Mouse (Mus musculus) heart, embryonic 13.5 days (tissue): ENCODE results near the gene Olfr1193. TPM values are rescaled to one million over a fixed set of nuclear protein-coding genes. Genes with fewer than 3 reads are reported as not detected.
"Not testable (repeated sequence)": the region's sequence is repeated elsewhere in the genome, so short reads cannot be mapped to it uniquely, and the experiment has no call there.

Experiments
- ATAC-seq: fragments of 200-750 bp; cut with Nextera tagmentation; 2 replicates; pipeline ENCODE4 v1.8.0; 2017; ENCODE audit warnings: moderate TSS enrichment; ENCODE audit not compliant: insufficient number of reproducible peaks, low FRiP score, low TSS enrichment; ENCODE audit errors: extremely low read depth
- H3K27ac ChIP-seq: fragments of 300-500 bp; sonication (generic); replicated peaks from 2 replicates; pipeline ENCODE4 v1.5.1; 2015; ENCODE audit warnings: moderate library complexity, mild to moderate bottlenecking, inconsistent platforms
- H3K27me3 ChIP-seq: fragments of 300-500 bp; sonication (generic); replicated peaks from 2 replicates; pipeline ENCODE4 v1.6.1; 2015; ENCODE audit warnings: mild to moderate bottlenecking, inconsistent platforms
- H3K36me3 ChIP-seq: fragments of 300-500 bp; sonication (generic); 2 replicates; pipeline ENCODE4 v1.6.1; 2015; ENCODE audit warnings: mild to moderate bottlenecking, inconsistent platforms
- H3K4me1 ChIP-seq: fragments of 300-500 bp; sonication (generic); 2 replicates; pipeline ENCODE4 v1.6.1; 2015; ENCODE audit warnings: inconsistent platforms
- H3K4me2 ChIP-seq: fragments of 300-500 bp; sonication (generic); 2 replicates; pipeline ENCODE4 v1.6.1; 2015; ENCODE audit warnings: inconsistent platforms, mild to moderate bottlenecking, moderate library complexity
- H3K4me3 ChIP-seq: fragments of 300-500 bp; sonication (generic); 2 replicates; pipeline ENCODE4 v1.5.1; 2015; ENCODE audit warnings: moderate library complexity, mild to moderate bottlenecking, inconsistent platforms
- H3K9ac ChIP-seq: fragments of 300-500 bp; sonication (generic); 2 replicates; pipeline ENCODE4 v1.6.1; 2015; ENCODE audit warnings: inconsistent platforms, mild to moderate bottlenecking, moderate library complexity
- H3K9me3 ChIP-seq: fragments of 300-500 bp; sonication (generic); 2 replicates; pipeline ENCODE4 v1.6.1; 2016; ENCODE audit warnings: inconsistent platforms
- WGBS: fragments of 180-500 bp; shearing (Covaris S2); methylation state at CpG from one replicate; pipeline ENCODE4 v1.1.7; 2015; ENCODE audit warnings: mixed read lengths; 5-methylcytosine and 5-hydroxymethylcytosine counted together
- polyA plus RNA-seq: library from polyadenylated mRNA; unstranded; fragments of >200 nt; fragmentation: Nextera tagmentation; extraction: Ambion mirVana; gene quantifications from 2 replicates; pipeline ENCODE4 v1.2.1, GENCODE M21; 2015

Gene Olfr1193
- polyA plus RNA-seq: not detected in 2 replicates

DNA sequence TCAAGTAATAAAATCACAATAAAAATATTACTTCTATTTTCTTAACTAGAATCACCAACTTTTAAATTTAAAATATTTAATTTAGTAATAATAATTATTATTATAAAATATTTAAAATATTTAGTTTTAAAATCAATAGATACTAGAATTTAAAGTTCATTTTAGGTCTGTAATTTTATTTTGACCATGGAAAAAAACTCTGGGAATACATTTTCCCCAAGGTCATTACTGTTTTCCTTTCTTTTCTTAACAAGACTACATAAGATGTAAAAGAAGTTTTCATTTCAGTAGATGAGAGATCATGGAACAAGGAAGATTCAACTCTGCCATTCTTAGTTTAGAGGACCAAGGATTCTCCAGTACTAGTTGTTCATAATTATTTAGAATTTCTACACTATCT, at the start of gene Olfr1193:
Gene Olfr1193, plus strand, starts transcription at position 301 of the 400 bp plus-strand sequence.
- not testable (repeated sequence) for ATAC-seq, H3K27ac ChIP-seq, H3K9ac ChIP-seq, H3K36me3 ChIP-seq, H3K27me3 ChIP-seq, H3K4me2 ChIP-seq, H3K4me1 ChIP-seq, H3K4me3 ChIP-seq, H3K9me3 ChIP-seq

DNA sequence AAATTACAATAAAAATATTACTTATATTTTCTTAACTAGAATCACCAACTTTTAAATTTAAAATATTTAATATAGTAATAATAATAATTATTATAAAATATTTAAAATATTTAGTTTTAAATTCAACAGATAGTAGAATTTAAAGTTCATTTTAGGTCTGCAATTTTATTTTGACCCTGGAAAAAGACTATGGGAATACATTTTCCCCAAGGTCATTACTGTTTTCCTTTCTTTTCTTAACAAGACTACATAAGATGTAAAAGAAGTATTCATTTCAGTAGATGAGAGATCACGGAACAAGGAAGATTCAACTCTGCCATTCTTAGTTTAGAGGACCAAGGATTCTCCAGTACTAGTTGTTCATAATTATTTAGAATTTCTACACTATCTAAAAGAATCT, 35.2 kb upstream of the Olfr1193 start, which contains the start of gene Olfr1191-ps1:
Gene Olfr1191-ps1, plus strand, starts transcription at position 301 of the 400 bp plus-strand sequence.
- H3K27me3 ChIP-seq, H3K9me3 ChIP-seq, H3K4me2 ChIP-seq, ATAC-seq, H3K4me1 ChIP-seq, H3K27ac ChIP-seq, H3K4me3 ChIP-seq, H3K9ac ChIP-seq, H3K36me3 ChIP-seq: not testable (repeated sequence)
- WGBS: 73% methylated on average over 1 of the region's 1 CpGs

DNA sequence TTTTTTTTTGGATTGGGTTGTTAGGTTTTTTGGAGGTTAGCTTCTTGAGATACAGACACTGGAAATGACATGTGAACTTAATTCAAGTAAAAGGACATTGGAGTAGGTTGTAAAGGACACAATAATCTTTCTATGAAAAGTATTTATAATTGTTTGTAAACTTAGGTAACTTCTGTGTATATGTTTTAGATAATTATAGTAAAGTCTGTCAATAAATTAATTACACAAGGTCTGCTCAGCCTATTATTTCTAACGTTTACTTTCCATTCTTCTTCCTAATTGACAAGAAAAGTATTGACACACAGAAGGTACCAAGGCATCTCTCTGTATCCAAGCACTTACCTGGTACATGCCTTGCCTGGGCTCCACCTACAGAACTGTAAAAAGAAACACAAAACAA, 27.2 kb upstream of the Olfr1193 start, which contains the start of gene Olfr1192-ps1:
Gene Olfr1192-ps1, plus strand, starts transcription at position 301 of the 400 bp plus-strand sequence.
- Histone ChIP-seq H3K27me3 (no peaks in the 10 kb centered on the region), H3K9me3 (no peaks in the 10 kb centered on the region), H3K4me1 (no peaks in the 10 kb centered on the region), H3K9ac (no peak within 1 kb of the TSS), H3K27ac (no peak within 1 kb of the TSS), H3K36me3 (no peaks in the 10 kb centered on the region), H3K4me3 (no peak within 1 kb of the TSS), H3K4me2 (no peak within 1 kb of the TSS)
- 23% methylated on average over 1 of the region's 1 CpGs for WGBS
- ATAC-seq: no peak

DNA sequence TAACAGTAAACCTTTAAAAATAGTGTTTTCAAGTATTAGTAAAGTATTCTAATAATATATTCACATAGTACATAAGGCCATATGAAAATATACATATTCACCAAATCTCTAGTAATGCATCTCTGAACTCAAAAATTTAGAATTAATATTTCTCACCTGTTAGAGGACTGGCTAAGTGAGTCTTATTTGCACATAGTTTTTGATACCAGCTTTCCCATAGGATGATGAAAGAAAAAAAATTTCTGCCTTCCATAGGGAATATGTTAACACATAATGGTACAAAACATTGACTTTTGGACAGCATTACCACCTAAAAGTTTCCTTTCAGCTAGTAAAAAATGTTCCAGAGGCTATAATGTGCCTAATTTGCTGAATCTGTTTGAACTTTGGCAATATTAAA, 13.7 kb downstream of the Olfr1193 start, which contains the start of gene Olfr1195:
Gene Olfr1195, minus strand, starts transcription at position 101 of the 400 bp plus-strand sequence.
- Histone ChIP-seq H3K9me3 (peaks cover 6% of the 10 kb centered on the region), H3K4me2 (no peak within 1 kb of the TSS), H3K27me3 (no peaks in the 10 kb centered on the region), H3K9ac (no peak within 1 kb of the TSS), H3K27ac (no peak within 1 kb of the TSS), H3K4me3 (no peak within 1 kb of the TSS), H3K4me1 (no peaks in the 10 kb centered on the region), H3K36me3 (no peaks in the 10 kb centered on the region)
- ATAC-seq: no peak

DNA sequence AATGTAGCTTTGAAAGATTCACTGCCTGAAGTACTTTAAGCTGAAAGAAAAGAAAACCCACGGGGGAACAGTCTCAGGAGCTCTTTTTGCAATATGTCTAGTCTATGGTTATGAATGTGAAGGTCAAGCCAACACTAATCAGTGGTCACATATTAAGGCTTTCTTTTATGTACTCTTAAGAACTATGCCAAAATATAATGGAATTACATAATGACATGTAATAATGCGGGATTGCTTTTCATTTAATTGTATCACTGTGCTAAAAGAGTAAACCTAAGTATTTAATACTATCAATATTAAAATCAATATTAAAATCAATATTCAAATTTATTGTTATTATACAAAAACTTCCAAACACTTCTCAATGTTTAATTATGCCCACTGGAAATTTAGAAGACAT, 29.1 kb downstream of the Olfr1193 start, which contains the start of gene Olfr1196:
Gene Olfr1196, minus strand, starts transcription at position 101 of the 400 bp plus-strand sequence.
- no peak within 1 kb of the TSS for H3K27ac ChIP-seq
- no peak for ATAC-seq
- H3K36me3 ChIP-seq: no peaks in the 10 kb centered on the region
- no peak within 1 kb of the TSS for H3K9ac ChIP-seq
- H3K4me3 ChIP-seq: no peak within 1 kb of the TSS
- H3K27me3 ChIP-seq: no peaks in the 10 kb centered on the region
- no peaks in the 10 kb centered on the region for H3K9me3 ChIP-seq
- WGBS: 71% methylated on average over 2 of the region's 2 CpGs
- no peaks in the 10 kb centered on the region for H3K4me1 ChIP-seq
- H3K4me2 ChIP-seq: no peak within 1 kb of the TSS

Other genes starting within 250 kb of the Olfr1193 start
- gene Olfr1181, start 249.5 kb upstream of the Olfr1193 start, polyA plus RNA-seq: not detected in 2 replicates
- gene Gm13757, start 226.5 kb upstream of the Olfr1193 start, polyA plus RNA-seq: not detected in 2 replicates
- gene Olfr1183, start 220.8 kb upstream of the Olfr1193 start, polyA plus RNA-seq: not detected in 2 replicates
- not detected in 2 replicates for gene Olfr1184, start 192.0 kb upstream of the Olfr1193 start, polyA plus RNA-seq
- gene Olfr1185-ps1, start 182.3 kb upstream of the Olfr1193 start, polyA plus RNA-seq: not detected in 2 replicates
- gene Olfr1186, start 157.1 kb upstream of the Olfr1193 start, polyA plus RNA-seq: not detected in 2 replicates
- not detected in 2 replicates for gene Olfr1188, start 118.7 kb upstream of the Olfr1193 start, polyA plus RNA-seq
- not detected in 2 replicates for gene Olfr1189, start 89.2 kb upstream of the Olfr1193 start, polyA plus RNA-seq
- not detected in 2 replicates for gene Olfr1191-ps1, start 35.1 kb upstream of the Olfr1193 start, polyA plus RNA-seq
- gene Olfr1192-ps1, start 27.1 kb upstream of the Olfr1193 start, polyA plus RNA-seq: not detected in 2 replicates
- gene Olfr1195, start 13.6 kb downstream of the Olfr1193 start, polyA plus RNA-seq: not detected in 2 replicates
- gene Olfr1196, start 29.0 kb downstream of the Olfr1193 start, polyA plus RNA-seq: not detected in 2 replicates
- not detected in 2 replicates for gene Olfr1197, start 56.7 kb downstream of the Olfr1193 start, polyA plus RNA-seq
- not detected in 2 replicates for gene Olfr1198, start 75.7 kb downstream of the Olfr1193 start, polyA plus RNA-seq
- not detected in 2 replicates for gene Olfr1199, start 84.8 kb downstream of the Olfr1193 start, polyA plus RNA-seq
- not detected in 2 replicates for gene Olfr1200, start 94.9 kb downstream of the Olfr1193 start, polyA plus RNA-seq
- gene Olfr1201, start 117.4 kb downstream of the Olfr1193 start, polyA plus RNA-seq: not detected in 2 replicates
- not detected in 2 replicates for gene Olfr1202, start 138.9 kb downstream of the Olfr1193 start, polyA plus RNA-seq
- not detected in 2 replicates for gene Olfr1205, start 154.1 kb downstream of the Olfr1193 start, polyA plus RNA-seq
- not detected in 2 replicates for gene Olfr1204, start 173.7 kb downstream of the Olfr1193 start, polyA plus RNA-seq
- gene Olfr1206, start 187.6 kb downstream of the Olfr1193 start, polyA plus RNA-seq: not detected in 2 replicates
- gene Olfr1208, start 226.7 kb downstream of the Olfr1193 start, polyA plus RNA-seq: not detected in 2 replicates
- gene Olfr1209, start 239.5 kb downstream of the Olfr1193 start, polyA plus RNA-seq: not detected in 2 replicates